Mouse (Mus musculus) heart, adult 2 months (tissue): ENCODE measurements around the gene Prkar1b.

Source experiments
- CTCF ChIP-seq: fragments of 200-600 bp; IDR thresholded peaks from 2 replicates; pipeline ENCODE4 v1.8.1; 2022; ENCODE audit warnings: antibody characterized with exemption, mild to moderate bottlenecking, moderate library complexity
- EP300 ChIP-seq: fragments of 200-500 bp; IDR thresholded peaks from 2 replicates; pipeline ENCODE4 v1.6.1; 2011; ENCODE audit warnings: low read depth, low read length, control low read depth; ENCODE audit not compliant: insufficient read depth
- POLR2A ChIP-seq: fragments of 200-500 bp; IDR thresholded peaks from 2 replicates; pipeline ENCODE4 v1.6.1; 2011; ENCODE audit warnings: mild to moderate bottlenecking, low read depth, low read length, control low read depth; ENCODE audit not compliant: insufficient read depth

DNA sequence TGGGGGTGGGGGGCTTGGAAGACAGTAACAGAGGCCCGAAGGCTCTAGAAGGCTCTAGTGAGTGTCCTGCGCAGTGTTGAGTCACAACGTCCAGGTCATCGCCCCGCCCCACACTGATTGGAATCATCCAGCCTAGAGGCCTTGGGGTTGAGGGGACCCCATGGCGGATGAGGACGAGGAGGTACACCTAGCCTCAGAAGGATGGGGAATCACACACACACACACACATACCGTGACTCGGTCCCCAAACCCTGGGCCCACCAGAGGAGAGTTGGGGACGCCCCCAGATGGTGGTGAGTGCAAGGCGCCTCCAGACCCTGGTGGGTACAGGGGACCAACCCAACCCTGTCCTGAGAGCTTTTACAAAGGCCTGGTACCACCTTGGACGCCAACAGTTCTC is 20.7 kb downstream of the Prkar1b start:
- no peak for TF ChIP-seq CTCF
- TF ChIP-seq POLR2A, result no peak
- no peak for TF ChIP-seq EP300
